Mouse (Mus musculus) heart, postnatal 0 days (tissue): Measurements from ENCODE around the gene Irak4.

Experiments used
- CTCF ChIP-seq: IDR thresholded peaks from 2 replicates; pipeline ENCODE4 v1.5.1; 2016; ENCODE audit warnings: antibody characterized with exemption, control low read depth, low read depth
- EP300 ChIP-seq: IDR thresholded peaks from 2 replicates; pipeline ENCODE4 v1.6.1; 2016; ENCODE audit warnings: antibody characterized with exemption, low read depth

- TF ChIP-seq CTCF (no peak), EP300 (no peak)
These were observed 1.4 kb downstream of the Irak4 start for GRCm38 (mm10) chr15:94544844-94545243.
